Mouse (Mus musculus): ENCODE data around the gene Kif1c.
A peak's percentile ranks its signal among the peaks of the same experiment; 100 is the strongest.
"Not testable (repeated sequence)": the region's sequence is repeated elsewhere in the genome, so short reads cannot be mapped to it uniquely, and the experiment has no call there.

The Kif1c gene

GRCm38 (mm10) chr11:70742581-70743459, 42.5 kb downstream of the Kif1c start:
- no peak for DNase-seq (ENCODE audit: inconsistent ontology term)

DNA sequence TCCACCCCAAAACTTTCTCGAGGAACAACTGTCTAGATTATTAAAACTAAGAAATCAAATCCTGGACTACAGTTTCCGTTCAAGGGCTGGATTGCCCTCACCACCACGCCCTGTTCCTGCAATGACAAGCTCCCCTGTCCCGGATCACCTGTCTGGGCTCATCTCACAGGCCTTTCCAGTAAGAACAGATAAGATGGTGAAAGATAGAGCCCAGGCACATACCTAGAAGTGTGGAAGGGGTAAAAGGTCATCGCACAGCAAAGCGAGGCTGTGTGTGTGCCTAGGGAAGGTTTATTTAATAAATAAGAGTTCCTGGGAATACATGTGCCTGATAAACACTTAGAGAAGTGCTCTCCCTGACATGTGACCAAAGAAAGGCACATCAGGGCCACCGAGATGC, 45.3 kb downstream of the Kif1c start:
- DNase-seq (ENCODE audit: inconsistent ontology term) = no peak

DNA sequence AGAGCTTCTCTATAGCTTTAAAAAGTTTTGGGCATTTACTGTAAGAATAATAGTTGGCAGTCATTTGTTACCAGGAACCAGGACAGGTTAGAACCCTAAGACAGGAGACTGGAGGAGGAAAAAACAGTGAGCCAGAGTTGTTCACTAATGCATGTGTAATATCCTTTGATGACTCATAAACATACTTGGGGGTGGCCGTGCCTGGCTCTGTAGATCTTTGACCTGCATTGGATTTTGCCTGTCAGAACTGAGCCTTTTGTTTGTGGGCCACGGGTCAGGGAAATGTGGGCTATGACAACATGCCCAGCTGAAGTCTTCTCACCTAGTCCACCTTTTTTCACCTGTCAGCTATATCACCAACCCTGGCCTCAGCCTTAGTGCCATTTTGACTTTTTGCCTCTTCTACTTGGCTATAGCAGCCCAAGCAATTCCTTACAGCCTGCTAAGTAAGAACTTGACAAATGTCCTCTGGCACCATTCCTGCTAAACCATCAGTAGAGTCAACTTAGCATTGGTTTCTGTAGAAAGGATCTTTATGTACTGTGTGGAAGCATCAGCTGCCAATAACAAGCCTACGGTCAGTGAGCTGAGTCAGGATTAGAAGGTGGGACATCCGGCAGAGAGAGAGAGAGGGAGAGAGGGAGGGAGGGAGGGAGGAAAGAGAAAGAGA, 47.7 kb downstream of the Kif1c start:
- peak; percentile 40 for DNase-seq (ENCODE audit: inconsistent ontology term)

- no peak for DNase-seq (ENCODE audit: inconsistent ontology term)
These were observed 52.1 kb downstream of the Kif1c start for GRCm38 (mm10) chr11:70752337-70753017.

DNA sequence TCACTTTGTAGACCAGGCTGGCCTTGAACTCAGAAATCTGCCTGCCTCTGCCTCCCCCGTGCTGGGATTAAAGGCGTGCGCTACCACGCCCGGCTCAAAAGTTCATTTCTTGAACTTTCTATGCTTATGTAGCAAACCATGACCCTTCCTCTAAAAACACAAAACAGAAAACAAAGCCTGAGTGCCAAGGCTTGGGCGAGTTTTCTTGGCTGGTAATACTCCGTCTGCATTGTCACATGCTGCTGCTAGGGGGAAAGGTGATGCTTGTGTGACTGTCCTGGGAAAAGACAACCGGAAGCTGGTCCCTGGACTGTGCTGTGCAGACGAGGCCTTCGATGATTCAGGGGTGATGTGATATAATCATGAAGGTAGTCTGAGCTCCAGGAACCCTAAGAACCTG, 52.8 kb downstream of the Kif1c start:
- no peak for DNase-seq (ENCODE audit: inconsistent ontology term)

DNA sequence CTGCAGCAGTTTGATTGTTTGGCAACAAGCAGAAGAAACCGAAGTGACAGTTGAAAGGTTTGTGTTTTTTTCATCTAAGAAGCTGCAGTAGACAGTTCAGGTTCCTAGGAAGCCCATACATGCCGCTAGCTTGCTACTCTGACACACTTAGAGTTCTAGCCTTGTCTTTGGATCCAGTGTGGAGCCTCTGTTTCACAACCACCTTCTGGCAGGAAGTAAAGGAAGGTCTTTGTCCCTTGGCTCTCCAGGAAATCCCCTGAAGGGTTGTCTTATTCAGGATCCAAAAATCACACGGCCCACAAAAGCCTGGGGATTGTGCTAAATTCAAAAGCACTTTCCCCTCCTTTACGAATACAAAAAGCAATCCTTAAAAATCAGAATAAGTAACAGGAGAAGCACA, 54.1 kb downstream of the Kif1c start:
- no peak for DNase-seq (ENCODE audit: inconsistent ontology term)

- DNase-seq (ENCODE audit: inconsistent ontology term) = no peak
These were observed 54.6 kb downstream of the Kif1c start for GRCm38 (mm10) chr11:70754958-70755357.

DNA sequence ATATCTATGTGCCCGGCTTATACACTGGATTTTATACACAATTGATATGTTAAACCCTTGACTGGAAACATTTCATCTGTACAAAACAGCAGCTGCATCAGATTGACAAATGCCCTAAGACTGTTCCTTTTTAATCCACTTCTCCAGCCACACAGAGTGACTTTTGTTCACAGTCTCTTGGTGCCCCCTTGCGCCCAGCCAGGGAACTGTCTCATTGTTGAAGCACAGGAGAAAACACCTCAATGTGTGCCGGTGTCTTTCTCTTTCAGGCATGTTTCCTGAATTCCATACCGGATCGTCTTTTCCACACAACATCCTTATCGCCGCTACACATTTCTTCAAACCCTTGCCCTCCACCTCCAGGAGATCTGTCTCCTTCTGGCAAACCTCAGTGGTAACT, 55.3 kb downstream of the Kif1c start:
- DNase-seq (ENCODE audit: inconsistent ontology term) = peak; percentile 81

DNA sequence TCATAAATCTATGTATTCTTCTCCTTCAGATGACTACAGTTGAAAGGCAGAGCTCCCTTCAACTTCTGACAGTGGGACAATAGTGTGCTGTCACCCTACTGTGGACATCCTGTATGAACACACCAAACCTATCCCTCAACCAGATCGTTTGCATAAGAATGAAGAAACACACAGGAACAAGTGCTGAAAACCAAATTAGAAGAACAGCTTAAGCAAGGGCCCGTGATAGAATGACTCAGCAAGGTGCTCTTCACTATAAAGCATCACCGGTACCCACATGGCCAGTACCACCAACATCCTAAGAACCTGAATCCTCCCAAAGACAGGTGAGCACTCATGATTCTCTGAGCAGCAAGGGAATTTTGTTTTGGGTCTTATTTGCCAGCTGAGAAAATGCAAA, 60.1 kb downstream of the Kif1c start:
- DNase-seq (ENCODE audit: inconsistent ontology term) = not testable (repeated sequence)

DNA sequence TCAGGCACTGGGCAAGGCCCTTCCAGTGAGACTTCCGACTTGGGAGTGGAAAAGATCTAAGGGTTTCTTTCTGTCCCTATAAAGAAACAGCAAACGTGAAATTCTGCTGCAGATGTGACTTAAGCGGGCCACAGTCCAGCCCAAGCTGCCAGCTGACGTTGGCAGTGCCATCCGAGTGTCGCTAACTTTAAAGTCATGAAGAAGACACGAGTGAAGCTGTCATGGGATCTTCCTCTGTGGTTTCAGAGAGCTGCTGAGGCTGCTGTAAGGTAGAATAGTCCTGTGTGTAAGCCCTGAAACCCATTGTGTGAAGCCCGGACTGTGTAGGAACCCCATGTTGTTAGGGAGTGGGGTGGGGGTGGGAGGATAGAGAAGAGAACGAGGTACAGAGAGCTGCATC, 62.3 kb downstream of the Kif1c start:
- DNase-seq (ENCODE audit: inconsistent ontology term) = no peak

DNA sequence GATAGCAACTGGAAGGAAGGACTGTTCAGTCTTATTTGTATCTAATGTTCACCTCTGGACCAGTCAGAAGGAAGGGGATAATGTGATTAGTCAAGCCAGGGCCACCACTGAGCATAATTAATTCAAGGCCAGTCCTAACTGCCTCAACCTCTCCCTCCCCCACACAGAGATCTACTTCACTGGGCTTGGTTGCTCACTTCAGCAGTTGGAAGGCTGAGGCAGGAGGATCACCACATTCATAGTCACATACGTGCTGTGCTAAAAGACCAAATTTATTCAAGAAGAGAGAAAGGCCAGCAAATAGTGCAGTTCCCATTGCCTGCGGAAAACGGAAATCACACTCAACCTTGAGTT, 63.2 kb downstream of the Kif1c start:
- DNase-seq (ENCODE audit: inconsistent ontology term) = no peak

GRCm38 (mm10) chr11:70763936-70764808, 63.8 kb downstream of the Kif1c start, which contains the start of gene Zfp3:
TSS of gene Zfp3 (plus strand) at chr11:70764209.
- DNase-seq (ENCODE audit: inconsistent ontology term) = peak; percentile 93

DNA sequence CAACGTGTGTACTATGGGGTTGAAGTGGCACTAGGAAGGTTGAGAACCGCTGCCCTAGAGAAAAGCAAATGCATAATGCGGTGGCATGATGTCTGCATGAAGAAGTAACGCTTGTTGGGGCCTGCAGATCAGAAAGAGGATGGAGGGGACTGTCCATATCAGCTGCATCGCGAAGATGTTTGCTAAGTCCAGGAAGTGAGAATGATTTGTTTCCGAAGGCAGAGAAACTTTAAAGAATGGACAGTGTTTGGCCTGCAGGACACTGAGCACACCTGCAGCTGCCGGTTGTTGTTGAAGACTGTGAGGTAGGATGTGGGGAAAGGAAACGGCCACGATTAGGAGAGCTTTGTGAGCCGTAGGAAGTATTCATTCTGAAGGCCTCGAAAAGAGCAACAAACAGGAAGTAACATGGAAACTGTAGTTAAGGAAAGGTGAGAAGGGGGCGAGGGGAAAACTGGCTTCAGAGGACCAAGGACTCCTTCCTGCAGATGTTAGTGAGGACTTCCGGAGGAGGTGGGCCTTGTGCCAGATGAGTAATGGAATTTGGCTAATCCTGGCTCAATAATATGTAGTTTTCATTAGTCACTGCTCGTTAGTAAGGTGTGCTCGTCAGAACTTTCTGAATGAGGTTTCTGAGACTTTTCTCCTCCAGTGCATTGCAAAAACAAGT, 65.6 kb downstream of the Kif1c start:
- DNase-seq (ENCODE audit: inconsistent ontology term) = peak; percentile 66

- no peak for DNase-seq (ENCODE audit: inconsistent ontology term)
These were observed 70.5 kb downstream of the Kif1c start for GRCm38 (mm10) chr11:70770804-70771203.

GRCm38 (mm10) chr11:70776830-70777571, 76.7 kb downstream of the Kif1c start:
- peak; percentile 61 for DNase-seq (ENCODE audit: inconsistent ontology term)

DNA sequence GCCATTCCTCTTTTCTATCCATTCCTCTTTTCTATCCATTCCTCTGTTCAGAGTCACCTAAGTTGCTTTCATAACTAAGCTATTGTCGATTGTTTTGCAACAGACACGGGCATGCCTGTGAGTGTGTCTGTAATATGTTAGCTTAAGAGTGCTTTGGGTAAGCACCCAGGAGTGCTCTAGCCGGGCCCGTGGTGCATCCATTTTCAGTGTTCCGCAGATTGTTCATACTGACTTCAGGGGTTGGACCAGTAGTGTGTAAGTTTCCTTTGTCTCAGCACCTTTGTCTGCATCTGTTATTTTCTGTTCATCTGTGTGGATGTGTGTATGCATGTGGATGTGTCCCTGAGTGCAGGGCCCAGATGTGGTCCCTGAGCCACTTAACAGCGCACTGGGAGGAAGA, 77.3 kb downstream of the Kif1c start:
- DNase-seq (ENCODE audit: inconsistent ontology term) = no peak

DNA sequence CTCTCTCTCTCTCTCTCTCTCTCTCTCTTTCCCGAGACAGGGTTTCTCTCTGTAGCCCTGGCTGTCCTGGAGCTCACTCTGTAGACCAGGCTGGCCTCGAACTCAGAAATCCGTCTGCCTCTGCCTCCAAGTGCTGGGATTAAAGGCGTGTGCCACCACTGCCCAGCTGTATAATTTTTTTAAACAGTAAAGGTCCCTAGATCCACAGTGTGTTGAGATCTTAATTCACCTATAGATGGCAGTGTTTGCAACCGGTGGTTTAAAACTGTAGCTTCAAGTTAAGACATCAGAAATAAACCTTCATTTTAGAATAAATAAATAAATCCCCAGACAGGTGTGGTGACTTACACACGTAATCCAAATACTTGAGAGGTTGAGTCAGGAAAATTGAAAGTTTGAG, 77.7 kb downstream of the Kif1c start:
- DNase-seq (ENCODE audit: inconsistent ontology term) = peak; percentile 25

All from Muller cell, postnatal 12 days (primary cell).